Mouse (Mus musculus): ENCODE measurements around the gene Aamp.
"Not testable (repeated sequence)": the region's sequence is repeated elsewhere in the genome, so short reads cannot be mapped to it uniquely, and the experiment has no call there.

Gene Aamp

GRCm38 (mm10) chr1:74302229-74302628, 17.7 kb upstream of the Aamp start:
- in situ Hi-C loops (cut with MboI): no loop called here

- in situ Hi-C loops (cut with MboI): no loop called here
These were observed 16.0 kb upstream of the Aamp start for GRCm38 (mm10) chr1:74300347-74301110.

GRCm38 (mm10) chr1:74298996-74299395, 14.5 kb upstream of the Aamp start:
- in situ Hi-C loops (cut with MboI): loop anchor here (10.0 kb wide), 1 partner anchor 156 kb away; no protein-coding TSS in a partner anchor

GRCm38 (mm10) chr1:74298157-74298750, 13.7 kb upstream of the Aamp start:
- in situ Hi-C loops (cut with MboI): loop anchor here (10.0 kb wide), 1 partner anchor 157 kb away; no protein-coding TSS in a partner anchor

- in situ Hi-C loops (cut with MboI): loop anchor here (10.0 kb wide), 1 partner anchor 158 kb away; no protein-coding TSS in a partner anchor
These were observed 12.7 kb upstream of the Aamp start for GRCm38 (mm10) chr1:74297269-74297668.

GRCm38 (mm10) chr1:74296477-74296876, 11.9 kb upstream of the Aamp start:
- in situ Hi-C loops (cut with MboI): loop anchor here (10.0 kb wide), 1 partner anchor 158 kb away; no protein-coding TSS in a partner anchor

- in situ Hi-C loops (cut with MboI): loop anchor here (10.0 kb wide), 1 partner anchor 159 kb away; no protein-coding TSS in a partner anchor
These were observed 11.1 kb upstream of the Aamp start for GRCm38 (mm10) chr1:74295456-74296171.

- in situ Hi-C loops (cut with MboI): loop anchor here (10.0 kb wide), 1 partner anchor 160 kb away; no protein-coding TSS in a partner anchor
These were observed 10.4 kb upstream of the Aamp start for GRCm38 (mm10) chr1:74294733-74295455.

GRCm38 (mm10) chr1:74294090-74294643, 9.6 kb upstream of the Aamp start:
- in situ Hi-C loops (cut with MboI): loop anchor here (10.0 kb wide), 1 partner anchor 161 kb away; no protein-coding TSS in a partner anchor

GRCm38 (mm10) chr1:74293306-74293960, 8.9 kb upstream of the Aamp start:
- in situ Hi-C loops (cut with MboI): loop anchor here (10.0 kb wide), 1 partner anchor 161 kb away; no protein-coding TSS in a partner anchor

GRCm38 (mm10) chr1:74292331-74293020, 7.9 kb upstream of the Aamp start:
- in situ Hi-C loops (cut with MboI): loop anchor here (10.0 kb wide), 1 partner anchor 162 kb away; no protein-coding TSS in a partner anchor

- in situ Hi-C loops (cut with MboI): loop anchor here (10.0 kb wide), 1 partner anchor 165 kb away; no protein-coding TSS in a partner anchor
These were observed 5.6 kb upstream of the Aamp start for GRCm38 (mm10) chr1:74290141-74290540.

- in situ Hi-C loops (cut with MboI): loop anchor here (10.0 kb wide), 1 partner anchor 165 kb away; no protein-coding TSS in a partner anchor
These were observed 5.2 kb upstream of the Aamp start for GRCm38 (mm10) chr1:74289740-74290139.

- in situ Hi-C loops (cut with MboI): no loop called here
These were observed 4.7 kb upstream of the Aamp start for GRCm38 (mm10) chr1:74289248-74289647.

GRCm38 (mm10) chr1:74288327-74288726, 3.8 kb upstream of the Aamp start:
- in situ Hi-C loops (cut with MboI): no loop called here

- in situ Hi-C loops (cut with MboI): not testable (repeated sequence)
These were observed 2.5 kb upstream of the Aamp start for GRCm38 (mm10) chr1:74286869-74287607.

- in situ Hi-C loops (cut with MboI): no loop called here
These were observed 873 bp upstream of the Aamp start for GRCm38 (mm10) chr1:74285212-74286010.
